Mouse (Mus musculus): ENCODE data around the gene Acoxl.

The Acoxl gene

GRCm38 (mm10) chr2:128152845-128153550, 314.3 kb downstream of the Acoxl start:
- DNase-seq, result no peak

GRCm38 (mm10) chr2:128153551-128153910, 314.9 kb downstream of the Acoxl start:
- DNase-seq, result no peak

GRCm38 (mm10) chr2:128155412-128156066, 316.9 kb downstream of the Acoxl start:
- DNase-seq, result no peak

- DNase-seq, result no peak
Measured at GRCm38 (mm10) chr2:128156067-128156462, 317.4 kb downstream of the Acoxl start.

GRCm38 (mm10) chr2:128156557-128157412, 318.1 kb downstream of the Acoxl start:
- no peak for DNase-seq

- no peak for DNase-seq
Measured at GRCm38 (mm10) chr2:128158734-128159410, 320.2 kb downstream of the Acoxl start.

- no peak for DNase-seq
Measured at GRCm38 (mm10) chr2:128159619-128160125, 321.0 kb downstream of the Acoxl start.

GRCm38 (mm10) chr2:128163177-128163576, 324.5 kb downstream of the Acoxl start:
- no peak for DNase-seq

- no peak for DNase-seq
Measured at GRCm38 (mm10) chr2:128166623-128167423, 328.1 kb downstream of the Acoxl start.

GRCm38 (mm10) chr2:128167930-128168329, 329.3 kb downstream of the Acoxl start:
- DNase-seq, result no peak

GRCm38 (mm10) chr2:128169486-128169885, 330.8 kb downstream of the Acoxl start:
- DNase-seq, result no peak

- DNase-seq, result no peak
Measured at GRCm38 (mm10) chr2:128169972-128170371, 331.3 kb downstream of the Acoxl start.

GRCm38 (mm10) chr2:128170614-128171013, 331.9 kb downstream of the Acoxl start:
- DNase-seq, result no peak

GRCm38 (mm10) chr2:128172266-128172665, 333.6 kb downstream of the Acoxl start:
- DNase-seq, result peak; percentile 90
